Mouse (Mus musculus) intestine, embryonic 14.5 days (tissue): ENCODE results near the gene Ncaph2. TPM values are rescaled to one million over a fixed set of nuclear protein-coding genes. Genes with fewer than 3 reads are reported as not detected.

Experiments
- ATAC-seq: fragments of 200-750 bp; cut with Nextera tagmentation; replicated peaks from 2 replicates; pipeline ENCODE4 v1.8.0; 2017; ENCODE audit warnings: low read depth, moderate number of reproducible peaks, moderate TSS enrichment, moderate library complexity; ENCODE audit not compliant: low FRiP score, low TSS enrichment
- DNase-seq: peaks from one replicate; pipeline ENCODE4 v3.0.0-alpha.2; 2018; ENCODE audit warnings: low spot score
- H3K27ac ChIP-seq: fragments of 300-500 bp; sonication (generic); 2 replicates; pipeline ENCODE4 v1.5.1; 2014; ENCODE audit warnings: low read depth, mild to moderate bottlenecking, control low read depth
- H3K27me3 ChIP-seq: fragments of 300-500 bp; sonication (generic); replicated peaks from 2 replicates; pipeline ENCODE4 v1.6.1; 2014; ENCODE audit warnings: low read length, control low read depth; ENCODE audit not compliant: control insufficient read depth, insufficient read depth
- H3K36me3 ChIP-seq: fragments of 300-500 bp; sonication (generic); 2 replicates; pipeline ENCODE4 v1.6.1; 2014; ENCODE audit warnings: low read length, control low read depth; ENCODE audit not compliant: control insufficient read depth, insufficient read depth
- H3K4me1 ChIP-seq: fragments of 300-500 bp; sonication (generic); replicated peaks from 2 replicates; pipeline ENCODE4 v1.6.1; 2014; ENCODE audit warnings: low read length, control low read depth, mixed read lengths; ENCODE audit not compliant: control insufficient read depth, insufficient read depth
- H3K4me2 ChIP-seq: fragments of 300-500 bp; sonication (generic); 2 replicates; pipeline ENCODE4 v1.6.1; 2014; ENCODE audit warnings: low read length
- H3K4me3 ChIP-seq: fragments of 300-500 bp; sonication (generic); 2 replicates; pipeline ENCODE4 v1.5.1; 2014; ENCODE audit warnings: low read depth, low read length, control low read depth, mixed read lengths
- H3K9ac ChIP-seq: fragments of 300-500 bp; sonication (generic); 2 replicates; pipeline ENCODE4 v1.6.1; 2014; ENCODE audit warnings: mild to moderate bottlenecking, low read length
- H3K9me3 ChIP-seq: fragments of 300-500 bp; sonication (generic); 2 replicates; pipeline ENCODE4 v1.6.1; 2016; ENCODE audit warnings: low read length, control low read depth; ENCODE audit not compliant: control insufficient read depth
- WGBS: fragments of 180-500 bp; shearing (Covaris S2); extraction: QIAGEN DNeasy Blood & Tissue Kit; methylation state at CpG from one replicate; pipeline ENCODE4 v1.1.7; 2014; 5-methylcytosine and 5-hydroxymethylcytosine counted together
- polyA plus RNA-seq: library from polyadenylated mRNA; unstranded; fragments of >200 nt; fragmentation: Nextera tagmentation; extraction: Ambion mirVana; gene quantifications from 2 replicates; pipeline ENCODE4 v1.2.1, GENCODE M21; 2014

The Ncaph2 gene
- polyA plus RNA-seq, 1 experiment from 2014 or later, result 157 TPM

GRCm38 (mm10) chr15:89373762-89374248, 18.3 kb downstream of the Ncaph2 start, which contains the start of gene Sco2:
Gene Sco2 (minus strand): TSS chr15:89373846.
- Histone ChIP-seq H3K27me3 (peaks cover 28% of the 10 kb centered on the region), H3K9ac (peak within 1 kb of the TSS; percentile 70), H3K27ac (peak within 1 kb of the TSS; percentile 86), H3K4me3 (peak within 1 kb of the TSS; percentile 68), H3K4me2 (peak within 1 kb of the TSS; percentile 77), H3K4me1 (peaks cover 17% of the 10 kb centered on the region), H3K36me3 (peaks cover 39% of the 10 kb centered on the region), H3K9me3 (no peaks in the 10 kb centered on the region)
- WGBS, result 0% methylated on average over 42 of the region's 42 CpGs
- DNase-seq, result peak; percentile 99
- ATAC-seq, result peak; percentile 79

DNA sequence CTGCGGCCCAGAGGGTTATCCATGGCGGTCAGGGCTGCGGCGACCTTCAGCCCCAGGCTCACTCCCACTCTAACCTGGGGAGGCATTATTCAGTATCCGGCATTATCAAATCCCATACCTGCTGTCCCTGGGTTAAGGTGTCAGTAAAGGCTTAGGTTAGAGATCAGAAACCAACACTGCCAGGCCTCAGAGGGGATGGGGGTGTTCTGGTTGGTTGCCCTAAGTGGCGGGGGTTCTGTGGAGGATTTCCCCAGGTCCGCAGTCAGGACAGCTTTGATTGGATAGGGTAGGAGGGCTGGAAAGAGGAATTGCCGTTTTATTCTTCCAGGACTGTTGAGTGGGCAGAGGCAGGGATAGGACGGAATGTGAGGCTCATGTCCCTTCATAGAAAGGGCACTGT, 18.8 kb downstream of the Ncaph2 start:
- Histone ChIP-seq H3K4me3 (peak overlapping the region; percentile 68), H3K4me2 (peak overlapping the region; percentile 77), H3K4me1 (peaks cover 23% of the 10 kb centered on the region), H3K9ac (peak overlapping the region; percentile 70), H3K27me3 (peaks cover 33% of the 10 kb centered on the region), H3K27ac (no peak overlapping the region; the same call in 1 of the 2 replicates), H3K9me3 (no peaks in the 10 kb centered on the region), H3K36me3 (peaks cover 34% of the 10 kb centered on the region)
- DNase-seq (no peak), ATAC-seq (no peak)
- WGBS, result 50% methylated on average over 9 of the region's 9 CpGs

DNA sequence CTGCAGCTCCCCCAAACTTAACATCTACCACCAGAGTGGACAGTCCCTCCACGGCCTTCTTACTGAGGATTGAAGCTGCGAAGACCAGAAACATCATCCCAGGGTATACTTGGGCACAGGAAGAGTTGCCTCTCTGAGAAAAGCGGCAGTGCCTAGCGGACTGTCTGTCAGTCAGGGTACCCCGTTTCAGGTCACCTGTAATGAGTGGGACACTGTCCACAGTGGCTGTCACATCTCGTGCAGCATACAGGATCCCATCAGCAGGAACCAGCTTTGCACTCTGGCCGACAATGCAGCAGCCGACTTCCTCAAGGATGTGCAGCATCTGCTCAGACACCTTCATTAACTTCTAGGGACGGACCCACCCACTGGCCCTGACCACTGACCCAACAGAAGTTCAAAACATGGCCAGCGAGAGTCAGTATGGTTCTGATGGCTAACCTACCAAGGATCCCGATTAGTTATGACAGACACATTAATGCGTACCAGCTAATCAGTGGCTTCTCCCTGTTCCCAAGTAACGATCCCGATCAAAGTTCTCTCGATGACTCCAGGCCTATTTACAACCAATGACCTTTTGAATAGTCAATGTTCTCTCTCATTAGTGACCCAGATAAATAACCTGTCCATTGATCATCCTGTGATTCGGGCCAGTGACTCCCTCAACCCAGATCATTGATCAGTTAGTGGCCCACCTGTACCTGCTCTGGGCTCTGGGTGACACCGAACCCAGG, 19.4 kb downstream of the Ncaph2 start:
- Histone ChIP-seq H3K4me3 (no peak overlapping the region), H3K27me3 (peaks cover 39% of the 10 kb centered on the region), H3K4me1 (peaks cover 26% of the 10 kb centered on the region), H3K36me3 (peaks cover 27% of the 10 kb centered on the region), H3K9me3 (no peaks in the 10 kb centered on the region), H3K9ac (no peak overlapping the region), H3K27ac (no peak overlapping the region), H3K4me2 (no peak overlapping the region)
- WGBS, result 92% methylated on average over 17 of the region's 17 CpGs
- DNase-seq (no peak), ATAC-seq (no peak)

- Histone ChIP-seq H3K27ac (no peak overlapping the region), H3K4me3 (no peak overlapping the region), H3K36me3 (peaks cover 17% of the 10 kb centered on the region), H3K4me2 (no peak overlapping the region), H3K4me1 (peaks cover 26% of the 10 kb centered on the region), H3K9ac (no peak overlapping the region), H3K27me3 (peaks cover 46% of the 10 kb centered on the region), H3K9me3 (no peaks in the 10 kb centered on the region)
- no peak for DNase-seq
- no peak for ATAC-seq
- 82% methylated on average over 7 of the region's 7 CpGs for WGBS
Observed at GRCm38 (mm10) chr15:89376040-89376439, 20.5 kb downstream of the Ncaph2 start.

DNA sequence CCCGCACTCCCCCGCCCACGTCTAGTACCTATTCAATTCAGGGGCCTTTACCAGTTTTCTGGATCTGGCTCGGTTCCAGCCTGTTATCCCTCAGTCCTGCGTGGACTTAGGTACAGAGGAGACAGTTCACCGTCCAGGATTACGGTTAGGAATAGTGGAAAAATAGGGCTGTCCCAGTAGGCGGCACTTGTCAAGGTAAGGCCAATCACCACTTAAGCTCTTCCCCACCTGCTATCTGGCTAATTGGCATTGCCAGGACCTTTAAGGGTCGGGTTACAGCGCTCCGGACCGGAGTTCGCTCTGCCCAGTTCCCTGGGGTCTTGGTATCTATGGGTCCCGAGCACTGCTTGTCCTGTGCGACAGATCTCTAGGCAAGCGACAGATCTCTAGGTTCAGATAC, 21.4 kb downstream of the Ncaph2 start, which contains the start of gene Tymp:
Gene Tymp, minus strand, starts transcription at position 83 of the 400 bp plus-strand sequence.
- H3K4me2 ChIP-seq, result peak within 1 kb of the TSS; percentile 29
- no peak within 1 kb of the TSS for H3K27ac ChIP-seq
- no peaks in the 10 kb centered on the region for H3K9me3 ChIP-seq
- peaks cover 26% of the 10 kb centered on the region for H3K4me1 ChIP-seq
- no peak within 1 kb of the TSS for H3K9ac ChIP-seq
- H3K27me3 ChIP-seq, result peaks cover 46% of the 10 kb centered on the region
- DNase-seq (no peak), ATAC-seq (no peak)
- H3K36me3 ChIP-seq, result peaks cover 8% of the 10 kb centered on the region
- no peak within 1 kb of the TSS; the same call in 1 of the 2 replicates for H3K4me3 ChIP-seq
- 26% methylated on average over 16 of the region's 16 CpGs for WGBS

DNA sequence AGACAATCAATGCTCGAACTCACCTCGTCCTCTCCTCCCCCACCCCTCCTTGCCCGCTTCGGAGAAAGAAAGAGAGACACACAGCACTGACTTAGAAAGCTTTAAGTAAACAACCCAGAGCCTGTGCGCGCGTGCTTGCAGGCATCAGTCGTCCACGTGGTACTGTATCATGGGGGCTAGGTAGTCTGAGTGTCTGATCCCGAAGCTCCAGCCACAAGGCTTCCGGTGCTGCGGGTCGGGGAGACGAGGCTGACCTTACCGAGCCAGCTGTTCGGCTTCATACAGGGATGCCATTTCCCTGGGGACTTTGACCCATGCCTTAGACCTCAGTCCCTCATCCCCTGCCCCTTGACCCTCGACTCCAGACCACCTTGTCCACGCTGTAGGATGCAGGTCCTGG, 21.8 kb downstream of the Ncaph2 start:
- H3K9me3 ChIP-seq, result no peaks in the 10 kb centered on the region
- H3K36me3 ChIP-seq, result peaks cover 4% of the 10 kb centered on the region; the same call in 1 of the 2 replicates
- H3K27ac ChIP-seq, result no peak overlapping the region
- peaks cover 26% of the 10 kb centered on the region for H3K4me1 ChIP-seq
- H3K9ac ChIP-seq, result no peak overlapping the region
- 3% methylated on average over 18 of the region's 18 CpGs for WGBS
- H3K4me2 ChIP-seq, result peak overlapping the region; percentile 29
- DNase-seq, result no peak
- H3K27me3 ChIP-seq, result peaks cover 46% of the 10 kb centered on the region
- ATAC-seq, result no peak
- H3K4me3 ChIP-seq, result no peak overlapping the region; the same call in 1 of the 2 replicates

DNA sequence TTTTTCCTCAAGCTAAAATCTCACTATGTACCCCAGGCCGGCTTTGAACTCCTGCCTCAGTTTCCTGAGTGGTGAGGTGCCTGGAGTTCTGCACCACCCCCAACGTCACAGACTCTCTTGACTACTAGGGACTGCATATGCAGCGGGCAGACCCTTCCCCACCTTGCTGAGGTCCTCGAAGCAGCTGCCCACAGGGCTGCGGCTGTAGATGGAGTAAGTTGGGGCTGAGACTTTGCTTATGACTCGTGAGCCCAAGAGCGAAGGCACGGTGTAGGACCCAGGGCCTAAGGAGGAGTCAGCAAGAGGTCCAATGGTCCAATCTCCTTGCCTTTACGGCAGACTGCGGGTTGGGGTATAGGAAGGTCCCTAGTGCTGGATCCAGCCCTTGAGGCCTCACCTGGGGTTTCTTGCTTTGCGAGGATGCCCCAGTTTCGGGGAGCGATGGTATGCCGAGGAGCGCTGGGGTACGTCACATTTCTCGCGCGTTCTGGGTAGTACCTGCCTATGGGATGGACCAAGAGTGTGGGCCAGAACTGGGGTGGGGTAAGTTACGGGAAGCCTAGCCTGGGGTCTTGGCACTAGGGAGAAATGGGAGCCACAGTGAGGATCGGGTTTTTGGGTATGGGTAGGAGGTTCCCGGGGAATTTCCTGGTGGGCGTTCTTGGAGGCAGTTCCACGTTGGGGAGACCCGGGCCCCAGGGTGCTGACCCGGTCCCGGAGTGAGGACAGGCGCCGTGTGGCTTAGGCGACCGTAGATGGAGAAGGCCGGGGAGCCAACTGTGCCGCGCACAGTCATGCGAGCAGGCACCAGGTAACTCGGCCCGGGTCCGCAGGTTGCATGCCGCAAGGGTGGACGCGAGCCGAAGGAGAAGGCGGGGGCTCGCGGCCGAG, 22.7 kb downstream of the Ncaph2 start:
- Histone ChIP-seq H3K9me3 (no peaks in the 10 kb centered on the region), H3K9ac (0 out of 2 replicates have a peak overlapping the region, but pooled peaks have one; percentile 21), H3K36me3 (no peaks in the 10 kb centered on the region), H3K4me3 (peak overlapping the region; percentile 29), H3K4me2 (peak overlapping the region; percentile 57), H3K4me1 (peaks cover 26% of the 10 kb centered on the region), H3K27ac (no peak overlapping the region), H3K27me3 (peaks cover 46% of the 10 kb centered on the region)
- WGBS, result 15% methylated on average over 46 of the region's 46 CpGs
- DNase-seq (no peak), ATAC-seq (no peak)

- peak within 1 kb of the TSS; percentile 57 for H3K4me2 ChIP-seq
- H3K4me1 ChIP-seq, result peaks cover 26% of the 10 kb centered on the region
- no peaks in the 10 kb centered on the region for H3K36me3 ChIP-seq
- peak; percentile 66 for DNase-seq
- peaks cover 46% of the 10 kb centered on the region for H3K27me3 ChIP-seq
- H3K9ac ChIP-seq, result peak within 1 kb of the TSS; percentile 21; the same call in 1 of the 2 replicates
- peak within 1 kb of the TSS; percentile 29 for H3K4me3 ChIP-seq
- H3K27ac ChIP-seq, result no peak within 1 kb of the TSS
- WGBS, result under 1% methylated on average over 31 of the region's 33 CpGs
- no peaks in the 10 kb centered on the region for H3K9me3 ChIP-seq
- no peak for ATAC-seq
Observed at GRCm38 (mm10) chr15:89378831-89379401, 23.4 kb downstream of the Ncaph2 start, which contains the start of gene Odf3b. Gene Odf3b (minus strand): TSS chr15:89379282.
